Mouse (Mus musculus) c-Kit-positive CD71-positive TER-119-positive erythroid progenitor cells, embryonic 14.5 days (primary cell): Measurements from ENCODE around the gene Als2cl.

Experiments
- DNase-seq: peaks from one replicate; pipeline ENCODE4 v3.0.0-alpha.2; 2013; ENCODE audit warnings: low spot score

Als2cl gene

GRCm38 (mm10) chr9:110880772-110881171 lies 1.1 kb downstream of the Als2cl start:
- DNase-seq: no peak

GRCm38 (mm10) chr9:110881953-110882352 lies 2.3 kb downstream of the Als2cl start:
- no peak for DNase-seq

GRCm38 (mm10) chr9:110887388-110888303 lies 8.0 kb downstream of the Als2cl start:
- DNase-seq: no peak

DNA sequence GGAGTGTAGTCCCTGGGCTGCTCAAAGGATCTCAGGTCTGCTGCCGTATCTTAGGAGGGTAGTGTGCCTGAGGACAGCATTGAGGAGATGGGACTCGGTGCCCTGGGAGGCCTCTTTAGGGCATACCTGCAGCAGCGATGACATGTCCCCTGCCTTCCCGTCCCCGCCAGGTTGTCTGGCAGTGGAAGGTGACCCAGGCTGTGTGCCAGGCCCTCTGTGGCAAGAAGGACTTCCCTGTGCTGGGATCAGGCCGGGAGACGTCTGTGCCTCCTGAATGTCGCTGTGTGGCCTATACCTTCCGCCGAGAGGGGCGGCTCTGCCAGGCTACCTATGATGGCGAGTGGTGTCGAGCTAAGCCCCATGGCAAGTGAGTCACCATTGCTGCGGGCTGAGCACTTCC lies 9.3 kb downstream of the Als2cl start:
- no peak for DNase-seq

- DNase-seq: no peak
Observed at GRCm38 (mm10) chr9:110890026-110890783, 10.5 kb downstream of the Als2cl start.

DNA sequence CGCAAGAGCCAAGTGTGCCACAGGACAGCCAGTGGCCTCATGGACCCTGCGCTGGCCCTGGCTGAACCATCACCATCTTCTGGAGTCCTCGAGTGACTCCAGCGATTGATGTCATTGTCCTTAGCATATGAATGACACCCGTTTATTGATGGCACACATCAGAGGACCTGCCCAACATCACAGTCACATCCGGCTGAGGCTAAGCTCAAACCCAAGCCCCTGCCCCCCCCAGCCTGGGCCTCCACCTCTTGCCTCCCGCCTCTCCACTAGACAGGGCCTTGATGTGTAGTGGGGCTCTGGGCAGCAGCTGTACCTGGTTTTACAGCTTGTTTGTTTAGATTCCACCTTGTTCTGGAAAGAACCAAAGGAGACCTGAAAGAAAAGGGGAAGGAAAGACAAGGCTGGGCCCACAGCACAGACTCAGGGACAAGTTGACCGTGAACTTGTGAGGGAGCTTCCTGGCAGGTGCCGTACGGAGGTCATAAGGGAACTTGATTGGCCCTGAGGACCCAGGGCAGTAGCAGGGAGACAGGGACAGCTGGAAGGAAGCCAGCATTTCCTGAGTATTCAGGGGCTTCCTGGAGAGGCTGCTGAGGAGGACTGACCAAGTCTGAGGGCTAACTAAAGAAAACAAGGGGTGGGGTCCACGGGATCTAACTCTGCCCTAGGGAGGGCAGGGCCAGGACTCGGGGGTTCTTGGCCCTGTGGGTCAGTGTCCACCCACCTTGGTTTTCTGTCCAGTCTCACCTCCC lies 11.6 kb downstream of the Als2cl start:
- no peak for DNase-seq

GRCm38 (mm10) chr9:110892552-110892951 lies 12.9 kb downstream of the Als2cl start:
- no peak for DNase-seq

- DNase-seq: no peak
Observed at GRCm38 (mm10) chr9:110893429-110893828, 13.8 kb downstream of the Als2cl start.

DNA sequence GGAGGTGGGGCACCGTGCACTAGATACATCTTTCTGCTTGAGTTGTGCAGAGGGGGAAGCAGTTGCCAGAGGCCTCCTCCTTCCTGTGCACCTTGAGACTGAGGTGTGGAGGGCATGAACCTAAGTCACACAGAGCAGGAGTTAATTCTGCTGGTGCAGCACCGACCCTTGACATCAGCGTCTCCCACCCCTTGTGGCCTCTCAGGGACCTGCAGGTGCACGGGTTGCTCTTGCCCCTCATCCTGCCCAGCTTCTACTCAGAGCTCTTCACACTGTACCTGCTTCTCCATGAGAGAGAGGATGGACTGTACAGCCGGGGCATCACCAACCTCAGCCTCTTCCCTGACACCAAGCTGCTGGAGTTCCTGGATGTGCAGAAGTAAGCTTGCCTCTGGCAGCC lies 15.8 kb downstream of the Als2cl start:
- DNase-seq: no peak

- no peak for DNase-seq
Observed at GRCm38 (mm10) chr9:110895994-110896393, 16.3 kb downstream of the Als2cl start.

- DNase-seq: no peak
Observed at GRCm38 (mm10) chr9:110896595-110896994, 16.9 kb downstream of the Als2cl start.

- DNase-seq: no peak
Observed at GRCm38 (mm10) chr9:110899451-110900008, 19.9 kb downstream of the Als2cl start.

DNA sequence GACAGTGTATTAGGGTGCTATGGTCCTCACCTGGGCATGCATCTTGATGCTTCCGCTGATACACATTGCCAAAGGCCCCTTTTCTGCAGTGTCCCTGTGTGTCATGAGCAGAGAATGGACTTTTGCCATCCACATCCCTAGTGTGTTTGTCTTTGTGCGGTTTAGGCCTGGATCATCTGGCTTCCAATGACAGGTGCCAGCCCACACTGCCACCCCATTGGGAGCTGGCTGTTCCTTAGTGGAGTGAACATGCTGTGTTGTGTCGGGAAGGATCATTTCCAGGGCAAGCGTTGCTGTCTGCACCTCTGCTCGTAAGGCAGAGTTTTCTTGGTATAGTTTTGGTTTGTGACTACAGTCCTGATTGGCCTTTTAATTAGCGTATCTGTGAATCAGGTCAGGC lies 21.5 kb downstream of the Als2cl start:
- no peak for DNase-seq

GRCm38 (mm10) chr9:110902271-110902670 lies 22.6 kb downstream of the Als2cl start:
- DNase-seq: no peak

DNA sequence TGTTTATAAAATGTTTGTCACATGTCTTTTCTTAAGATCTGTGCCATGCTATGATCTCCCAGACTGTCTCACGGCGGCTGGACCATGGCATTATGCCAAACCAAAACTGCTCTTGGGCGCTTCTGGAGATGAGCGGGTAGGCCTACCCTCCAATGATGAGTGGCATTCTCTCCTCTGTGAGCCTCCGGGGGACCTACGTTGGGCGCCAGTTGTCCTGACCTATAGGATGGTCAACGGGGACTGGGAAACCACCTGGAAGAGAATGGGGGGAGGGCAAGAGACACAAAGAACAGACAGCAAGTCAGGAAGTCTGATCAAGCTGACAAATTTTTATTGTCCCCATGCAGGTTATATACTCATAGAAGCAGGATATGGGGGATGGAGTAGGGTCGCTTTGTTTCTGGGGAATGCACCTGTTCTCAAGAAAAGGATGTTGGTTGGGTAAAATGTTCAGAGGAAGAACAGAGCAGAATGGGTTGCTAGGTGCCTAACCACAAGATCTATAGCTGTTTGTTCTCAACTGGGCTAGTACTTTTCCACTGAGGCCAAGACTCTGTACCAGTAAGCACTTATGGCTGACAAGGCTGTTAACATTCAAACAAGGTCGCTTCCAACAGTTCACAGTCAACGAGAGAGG lies 27.6 kb downstream of the Als2cl start:
- DNase-seq: no peak

- DNase-seq: no peak
Observed at GRCm38 (mm10) chr9:110907838-110908630, 28.4 kb downstream of the Als2cl start.

GRCm38 (mm10) chr9:110908631-110909016 lies 29.0 kb downstream of the Als2cl start:
- DNase-seq: no peak

DNA sequence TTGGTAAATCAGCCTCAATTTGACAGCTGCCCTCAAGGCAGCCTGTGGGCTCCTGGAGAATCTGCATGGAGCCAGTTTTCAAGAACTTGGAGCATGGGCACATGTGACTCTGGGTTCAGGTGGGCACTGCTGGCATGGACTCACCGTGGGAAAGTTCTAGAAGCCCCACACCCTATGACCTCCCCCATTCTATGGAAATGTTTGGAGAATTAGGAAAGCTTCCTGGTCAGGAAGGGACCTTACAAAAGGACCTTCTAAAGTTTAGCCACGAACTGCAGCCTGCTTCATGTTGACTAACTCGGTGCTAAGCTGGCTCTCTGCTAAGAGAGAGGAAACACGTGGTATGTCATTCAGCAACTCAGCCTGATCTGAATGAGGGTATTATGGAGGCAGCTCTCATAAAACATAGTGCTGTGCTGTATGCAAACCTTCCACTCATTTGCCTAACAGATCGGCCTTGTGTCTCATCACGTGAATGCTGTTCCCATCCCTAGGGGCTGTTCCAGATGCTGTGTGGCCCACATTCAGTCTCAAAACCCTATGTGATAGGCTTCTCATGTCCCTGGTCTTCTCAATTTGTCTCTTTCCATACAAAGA lies 29.8 kb downstream of the Als2cl start:
- DNase-seq: no peak

- DNase-seq: no peak
Observed at GRCm38 (mm10) chr9:110914631-110915236, 35.1 kb downstream of the Als2cl start.

DNA sequence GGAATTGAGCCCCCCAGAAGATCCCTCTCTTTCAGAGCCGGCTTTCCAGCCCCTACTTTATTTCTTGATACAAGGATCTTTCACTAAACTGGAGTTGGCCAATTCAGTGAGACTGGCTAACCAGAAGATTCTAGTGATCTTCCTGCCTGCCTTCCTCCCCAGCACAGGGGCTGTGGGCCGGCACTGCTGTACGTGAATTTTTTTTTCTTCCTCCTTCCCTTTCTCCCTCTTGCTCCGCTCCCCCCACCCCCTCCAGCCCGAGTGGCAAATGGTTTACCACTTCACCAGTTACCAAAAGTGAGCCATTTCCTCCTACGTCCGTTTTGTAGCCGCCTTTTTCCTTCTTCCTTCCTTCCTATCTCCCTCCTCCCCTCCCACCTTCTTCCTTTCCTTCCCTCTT lies 35.8 kb downstream of the Als2cl start:
- no peak for DNase-seq
